Mouse (Mus musculus): ENCODE data around the gene Glod4.

- TF ChIP-seq POLR2A (IDR thresholded peaks at IDR 0.05; ENCODE audit: low read depth, low read length) (no peak), CTCF (IDR thresholded peaks at IDR 0.05; ENCODE audit: extremely low read depth, insufficient read length, insufficient replicate concordance, low read depth, low read length) (no peak)
Observed at GRCm38 (mm10) chr11:76288645-76289044, 45.1 kb upstream of the Glod4 start.

Measured in small intestine, adult 2 months (tissue).